Mouse (Mus musculus): ENCODE data around the gene Tbk1. TPM values are rescaled to one million over a fixed set of nuclear protein-coding genes. Genes with fewer than 3 reads are reported as not detected.
A peak's percentile ranks its signal among the peaks of the same experiment; 100 is the strongest.

The Tbk1 gene
- polyA plus RNA-seq, 1 experiment from 2014 or later = 38.6 TPM

- Histone ChIP-seq H3K9ac (replicated peaks; ENCODE audit: low read depth, low read length) (no peak overlapping the region), H3K4me2 (replicated peaks; ENCODE audit: low read depth, low read length) (peak overlapping the region; percentile 63)
- WGBS = 52% methylated on average over 7 of the region's 7 CpGs
Measured at GRCm38 (mm10) chr10:121505929-121506328, 80.7 kb downstream of the Tbk1 start.

GRCm38 (mm10) chr10:121504973-121505911, 81.3 kb downstream of the Tbk1 start:
- Histone ChIP-seq H3K4me3 (ENCODE audit: low read depth, low read length) (peak overlapping the region; percentile 27), H3K4me2 (replicated peaks; ENCODE audit: low read depth, low read length) (peak overlapping the region; percentile 63), H3K9me3 (ENCODE audit: control insufficient read depth, low read depth, low read length) (no peaks in the 10 kb centered on the region), H3K9ac (replicated peaks; ENCODE audit: low read depth, low read length) (no peak overlapping the region), H3K36me3 (ENCODE audit: control insufficient read depth, insufficient read depth, low read length) (no peaks in the 10 kb centered on the region), H3K27ac (ENCODE audit: low read length) (peak overlapping the region; percentile 53; the same call in 1 of the 2 replicates), H3K27me3 (ENCODE audit: control insufficient read depth, insufficient read depth, low read length) (no peaks in the 10 kb centered on the region), H3K4me1 (ENCODE audit: control insufficient read depth, insufficient read depth, low read length) (peaks cover 20% of the 10 kb centered on the region)
- WGBS = 20% methylated on average over 35 of the region's 35 CpGs
- peak; percentile 77; the same call in 1 of the 2 replicates for ATAC-seq (ENCODE audit: insufficient number of reproducible peaks, insufficient read depth, low FRiP score, low read depth)

More at GRCm38 (mm10) chr10:121505929-121506328, 80.7 kb downstream of the Tbk1 start:
- peak overlapping the region; percentile 53; the same call in 1 of the 2 replicates for H3K27ac ChIP-seq (ENCODE audit: low read length)
- peaks cover 20% of the 10 kb centered on the region for H3K4me1 ChIP-seq (ENCODE audit: control insufficient read depth, insufficient read depth, low read length)
- no peak for ATAC-seq (ENCODE audit: insufficient number of reproducible peaks, insufficient read depth, low FRiP score, low read depth)
- H3K4me3 ChIP-seq (ENCODE audit: low read depth, low read length) = peak overlapping the region; percentile 27; the same call in 1 of the 2 replicates
- no peaks in the 10 kb centered on the region for H3K9me3 ChIP-seq (ENCODE audit: control insufficient read depth, low read depth, low read length)
- no peaks in the 10 kb centered on the region for H3K27me3 ChIP-seq (ENCODE audit: control insufficient read depth, insufficient read depth, low read length)
- H3K36me3 ChIP-seq (ENCODE audit: control insufficient read depth, insufficient read depth, low read length) = no peaks in the 10 kb centered on the region

GRCm38 (mm10) chr10:121501160-121501559, 85.4 kb downstream of the Tbk1 start:
- no peak overlapping the region for H3K4me2 ChIP-seq (replicated peaks; ENCODE audit: low read depth, low read length)
- H3K9me3 ChIP-seq (ENCODE audit: control insufficient read depth, low read depth, low read length) = no peaks in the 10 kb centered on the region
- peaks cover 6% of the 10 kb centered on the region for H3K4me1 ChIP-seq (ENCODE audit: control insufficient read depth, insufficient read depth, low read length)
- H3K27me3 ChIP-seq (ENCODE audit: control insufficient read depth, insufficient read depth, low read length) = no peaks in the 10 kb centered on the region
- no peak overlapping the region for H3K9ac ChIP-seq (replicated peaks; ENCODE audit: low read depth, low read length)
- H3K4me3 ChIP-seq (ENCODE audit: low read depth, low read length) = no peak overlapping the region
- 75% methylated on average over 5 of the region's 5 CpGs for WGBS
- H3K36me3 ChIP-seq (ENCODE audit: control insufficient read depth, insufficient read depth, low read length) = no peaks in the 10 kb centered on the region
- no peak overlapping the region for H3K27ac ChIP-seq (ENCODE audit: low read length)
- no peak for ATAC-seq (ENCODE audit: insufficient number of reproducible peaks, insufficient read depth, low FRiP score, low read depth)

- no peak overlapping the region for H3K9ac ChIP-seq (replicated peaks; ENCODE audit: low read depth, low read length)
- no peak overlapping the region for H3K4me2 ChIP-seq (replicated peaks; ENCODE audit: low read depth, low read length)
- H3K4me1 ChIP-seq (ENCODE audit: control insufficient read depth, insufficient read depth, low read length) = no peaks in the 10 kb centered on the region
- H3K27ac ChIP-seq (ENCODE audit: low read length) = no peak overlapping the region
- no peaks in the 10 kb centered on the region for H3K27me3 ChIP-seq (ENCODE audit: control insufficient read depth, insufficient read depth, low read length)
- no peaks in the 10 kb centered on the region for H3K9me3 ChIP-seq (ENCODE audit: control insufficient read depth, low read depth, low read length)
- WGBS = 61% methylated on average over 5 of the region's 5 CpGs
- ATAC-seq (ENCODE audit: insufficient number of reproducible peaks, insufficient read depth, low FRiP score, low read depth) = 0 out of 2 replicates have a peak, but pooled peaks have one; percentile 20
- H3K36me3 ChIP-seq (ENCODE audit: control insufficient read depth, insufficient read depth, low read length) = no peaks in the 10 kb centered on the region
- H3K4me3 ChIP-seq (ENCODE audit: low read depth, low read length) = no peak overlapping the region
Measured at GRCm38 (mm10) chr10:121500034-121500433, 86.6 kb downstream of the Tbk1 start.

- H3K36me3 ChIP-seq (ENCODE audit: control insufficient read depth, insufficient read depth, low read length) = no peaks in the 10 kb centered on the region
- ATAC-seq (ENCODE audit: insufficient number of reproducible peaks, insufficient read depth, low FRiP score, low read depth) = no peak
- WGBS = 58% methylated on average over 2 of the region's 2 CpGs
Measured at GRCm38 (mm10) chr10:121499063-121499462, 87.5 kb downstream of the Tbk1 start.

GRCm38 (mm10) chr10:121498481-121498904, 88.1 kb downstream of the Tbk1 start:
- Histone ChIP-seq H3K27me3 (ENCODE audit: control insufficient read depth, insufficient read depth, low read length) (no peaks in the 10 kb centered on the region), H3K4me1 (ENCODE audit: control insufficient read depth, insufficient read depth, low read length) (no peaks in the 10 kb centered on the region), H3K9me3 (ENCODE audit: control insufficient read depth, low read depth, low read length) (no peaks in the 10 kb centered on the region), H3K36me3 (ENCODE audit: control insufficient read depth, insufficient read depth, low read length) (no peaks in the 10 kb centered on the region), H3K9ac (replicated peaks; ENCODE audit: low read depth, low read length) (no peak overlapping the region), H3K4me3 (ENCODE audit: low read depth, low read length) (no peak overlapping the region), H3K27ac (ENCODE audit: low read length) (peak overlapping the region; percentile 11; the same call in 1 of the 2 replicates), H3K4me2 (replicated peaks; ENCODE audit: low read depth, low read length) (no peak overlapping the region)
- WGBS = 71% methylated on average over 8 of the region's 8 CpGs
- ATAC-seq (ENCODE audit: insufficient number of reproducible peaks, insufficient read depth, low FRiP score, low read depth) = no peak

More at GRCm38 (mm10) chr10:121499063-121499462, 87.5 kb downstream of the Tbk1 start:
- Histone ChIP-seq H3K4me2 (replicated peaks; ENCODE audit: low read depth, low read length) (no peak overlapping the region), H3K4me1 (ENCODE audit: control insufficient read depth, insufficient read depth, low read length) (no peaks in the 10 kb centered on the region), H3K4me3 (ENCODE audit: low read depth, low read length) (no peak overlapping the region), H3K27me3 (ENCODE audit: control insufficient read depth, insufficient read depth, low read length) (no peaks in the 10 kb centered on the region), H3K9ac (replicated peaks; ENCODE audit: low read depth, low read length) (no peak overlapping the region), H3K27ac (ENCODE audit: low read length) (no peak overlapping the region), H3K9me3 (ENCODE audit: control insufficient read depth, low read depth, low read length) (no peaks in the 10 kb centered on the region)

GRCm38 (mm10) chr10:121497968-121498367, 88.6 kb downstream of the Tbk1 start:
- WGBS = 84% methylated on average over 7 of the region's 7 CpGs

GRCm38 (mm10) chr10:121496616-121497015, 90.0 kb downstream of the Tbk1 start:
- 55% methylated on average over 7 of the region's 7 CpGs for WGBS
- Histone ChIP-seq H3K27me3 (ENCODE audit: control insufficient read depth, insufficient read depth, low read length) (no peaks in the 10 kb centered on the region), H3K9ac (replicated peaks; ENCODE audit: low read depth, low read length) (no peak overlapping the region), H3K4me2 (replicated peaks; ENCODE audit: low read depth, low read length) (no peak overlapping the region), H3K4me3 (ENCODE audit: low read depth, low read length) (no peak overlapping the region), H3K27ac (ENCODE audit: low read length) (no peak overlapping the region), H3K9me3 (ENCODE audit: control insufficient read depth, low read depth, low read length) (no peaks in the 10 kb centered on the region), H3K36me3 (ENCODE audit: control insufficient read depth, insufficient read depth, low read length) (no peaks in the 10 kb centered on the region), H3K4me1 (ENCODE audit: control insufficient read depth, insufficient read depth, low read length) (no peaks in the 10 kb centered on the region)
- no peak for ATAC-seq (ENCODE audit: insufficient number of reproducible peaks, insufficient read depth, low FRiP score, low read depth)

More at GRCm38 (mm10) chr10:121497968-121498367, 88.6 kb downstream of the Tbk1 start:
- ATAC-seq (ENCODE audit: insufficient number of reproducible peaks, insufficient read depth, low FRiP score, low read depth) = no peak
- Histone ChIP-seq H3K36me3 (ENCODE audit: control insufficient read depth, insufficient read depth, low read length) (no peaks in the 10 kb centered on the region), H3K4me1 (ENCODE audit: control insufficient read depth, insufficient read depth, low read length) (no peaks in the 10 kb centered on the region), H3K27ac (ENCODE audit: low read length) (peak overlapping the region; percentile 11; the same call in 1 of the 2 replicates), H3K9ac (replicated peaks; ENCODE audit: low read depth, low read length) (no peak overlapping the region), H3K4me2 (replicated peaks; ENCODE audit: low read depth, low read length) (no peak overlapping the region), H3K4me3 (ENCODE audit: low read depth, low read length) (no peak overlapping the region), H3K9me3 (ENCODE audit: control insufficient read depth, low read depth, low read length) (no peaks in the 10 kb centered on the region), H3K27me3 (ENCODE audit: control insufficient read depth, insufficient read depth, low read length) (no peaks in the 10 kb centered on the region)
